Mouse (Mus musculus) activated CD4-positive, CD25-positive, alpha-beta regulatory T cell, adult 4 months (primary cell): Measurements from ENCODE around the gene Btbd35f25. TPM values are rescaled to one million over a fixed set of nuclear protein-coding genes. Genes with fewer than 3 reads are reported as not detected.
"Not testable (repeated sequence)": the region's sequence is repeated elsewhere in the genome, so short reads cannot be mapped to it uniquely, and the experiment has no call there.

Source experiments
- ATAC-seq: one replicate; pipeline ENCODE4 v1.8.0; 2017
- polyA plus RNA-seq, 2 experiments: library from polyadenylated mRNA; unstranded; fragments of 100-300 nt; shearing (Covaris generic); gene quantifications; one replicate each; pipeline ENCODE4 v1.2.1; 2017

Gene Btbd35f25
- polyA plus RNA-seq = not detected

- not testable (repeated sequence) for ATAC-seq
Observed at GRCm38 (mm10) chrX:31717056-31717455, at the start of gene Btbd35f25. Gene Btbd35f25, minus strand, starts transcription at chrX:31717156.

- no peak for ATAC-seq
Observed at GRCm38 (mm10) chrX:31766255-31766654, 49.3 kb upstream of the Btbd35f25 start.

GRCm38 (mm10) chrX:31764001-31764400 lies 47.0 kb upstream of the Btbd35f25 start:
- ATAC-seq = no peak

- no peak for ATAC-seq
Observed at GRCm38 (mm10) chrX:31745079-31745478, 28.1 kb upstream of the Btbd35f25 start.

GRCm38 (mm10) chrX:31736958-31737357 lies 20.0 kb upstream of the Btbd35f25 start:
- no peak for ATAC-seq

Other genes starting within 250 kb of the Btbd35f25 start
- gene Gm21883, start 142.9 kb downstream of the Btbd35f25 start, polyA plus RNA-seq = not detected
- not detected for gene Spin2e, start 98.2 kb downstream of the Btbd35f25 start, polyA plus RNA-seq
- gene Gm21637, start 244.9 kb upstream of the Btbd35f25 start, polyA plus RNA-seq = not detected